Mouse (Mus musculus) MEL (cell line): ENCODE measurements around the gene Lats2.

Experiments
- CHD2 ChIP-seq: IDR thresholded peaks from 2 replicates; pipeline ENCODE4 v1.6.1; 2011; ENCODE audit warnings: low read length, improper control_type of control experiment
- CTCF ChIP-seq, 3 experiments: IDR thresholded peaks in 2 of 3; conservative IDR thresholded peaks in 1 of 3; 2 replicates each; pipeline ENCODE4 v1.5.1; 2011 to 2012; ENCODE audit warnings: low read length in 3 of 3, low read depth in 2 of 3, mild to moderate bottlenecking in 2 of 3, improper control_type of control experiment in 1 of 3, inconsistent platforms in 1 of 3, mixed read lengths in 1 of 3, moderate library complexity in 1 of 3; ENCODE audit not compliant: control insufficient read depth in 1 of 3, insufficient read depth in 1 of 3, poor library complexity in 1 of 3, severe bottlenecking in 1 of 3
- EP300 ChIP-seq, 2 experiments: IDR thresholded peaks; 2 replicates each; pipeline ENCODE4 v1.6.1; 2011; ENCODE audit warnings: improper control_type of control experiment in 2 of 2, low read length in 2 of 2, low read depth in 1 of 2, mild to moderate bottlenecking in 1 of 2
- GABPA ChIP-seq: IDR thresholded peaks from 2 replicates; pipeline ENCODE4 v1.6.1; 2012; ENCODE audit warnings: low read depth, mild to moderate bottlenecking, inconsistent platforms, low read length, improper control_type of control experiment, moderate library complexity
- GATA1 ChIP-seq: IDR thresholded peaks from 2 replicates; pipeline ENCODE4 v1.6.1; 2011; ENCODE audit warnings: low read depth, low read length, improper control_type of control experiment
- MAFK ChIP-seq: IDR thresholded peaks from 2 replicates; pipeline ENCODE4 v1.6.1; 2011; ENCODE audit warnings: low read depth, mild to moderate bottlenecking, low read length, improper control_type of control experiment, borderline replicate concordance
- NRF1 ChIP-seq: IDR thresholded peaks from 2 replicates; pipeline ENCODE4 v1.6.1; 2014; ENCODE audit warnings: low read depth, mild to moderate bottlenecking, inconsistent platforms, low read length, improper control_type of control experiment, moderate library complexity; ENCODE audit not compliant: poor library complexity, insufficient read depth, severe bottlenecking
- POLR2AphosphoS5 ChIP-seq: IDR thresholded peaks from 2 replicates; pipeline ENCODE4 v1.6.1; 2012; ENCODE audit warnings: low read depth, borderline replicate concordance, mild to moderate bottlenecking, inconsistent platforms, low read length, moderate library complexity, mixed read lengths
- RCOR1 ChIP-seq: IDR thresholded peaks from 2 replicates; pipeline ENCODE4 v1.6.1; 2012; ENCODE audit warnings: low read depth, mild to moderate bottlenecking, inconsistent platforms, low read length, improper control_type of control experiment
- USF2 ChIP-seq, 2 experiments: IDR thresholded peaks; 2 replicates each; pipeline ENCODE4 v1.6.1; 2011 to 2012; ENCODE audit warnings: improper control_type of control experiment in 2 of 2, low read length in 2 of 2, borderline replicate concordance in 1 of 2, inconsistent platforms in 1 of 2, low read depth in 1 of 2, mild to moderate bottlenecking in 1 of 2; ENCODE audit not compliant: insufficient read depth in 1 of 2
- ZC3H11A ChIP-seq: IDR thresholded peaks from 2 replicates; pipeline ENCODE4 v1.6.1; 2012; ENCODE audit warnings: low read depth, mild to moderate bottlenecking, inconsistent platforms, low read length, improper control_type of control experiment
- ZKSCAN1 ChIP-seq: IDR thresholded peaks from 2 replicates; pipeline ENCODE4 v1.6.1; 2012; ENCODE audit warnings: low read depth, mild to moderate bottlenecking, inconsistent platforms, low read length, improper control_type of control experiment, moderate library complexity
- ZMIZ1 ChIP-seq: IDR thresholded peaks from 2 replicates; pipeline ENCODE4 v1.6.1; 2012; ENCODE audit warnings: low read depth, mild to moderate bottlenecking, inconsistent platforms, low read length, improper control_type of control experiment, moderate library complexity
- ZNF384 ChIP-seq: IDR thresholded peaks from 2 replicates; pipeline ENCODE4 v1.6.1; 2012; ENCODE audit warnings: low read depth, mild to moderate bottlenecking, inconsistent platforms, low read length, improper control_type of control experiment

DNA sequence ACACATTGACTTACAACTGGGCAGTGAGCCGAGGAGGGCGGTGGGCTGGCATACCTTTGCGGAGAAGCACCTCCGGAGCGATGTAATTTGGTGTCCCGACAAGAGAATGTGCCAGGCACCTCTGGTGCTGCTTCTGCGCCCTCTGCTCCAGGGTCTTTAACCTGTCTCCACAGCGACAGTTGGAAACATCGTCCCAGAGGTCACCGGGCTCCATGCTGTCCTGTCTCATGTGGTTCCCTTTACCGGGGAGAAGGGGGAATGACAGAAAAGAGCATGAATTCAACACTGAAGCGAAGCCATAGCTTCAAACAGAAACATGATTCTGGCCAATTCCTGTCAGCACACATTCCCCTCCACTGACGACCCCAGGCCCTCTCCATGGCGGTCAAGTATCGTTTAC is 62.1 kb downstream of the Lats2 start:
- no peak for TF ChIP-seq CTCF (IDR thresholded peaks at IDR 0.05 in 2 of 3, conservative IDR thresholded peaks at IDR 0.05 in 1 of 3; ENCODE audit: control insufficient read depth in 1 of 3, insufficient read depth in 1 of 3, low read depth in 2 of 3, low read length in 3 of 3, poor library complexity in 1 of 3, severe bottlenecking in 1 of 3)
- no peak for TF ChIP-seq POLR2AphosphoS5
- no peak for TF ChIP-seq CHD2
- TF ChIP-seq EP300 (IDR thresholded peaks at IDR 0.05; ENCODE audit: low read depth in 1 of 2, low read length in 2 of 2): no peak
- TF ChIP-seq NRF1: no peak
- no peak for TF ChIP-seq USF2 (IDR thresholded peaks at IDR 0.05; ENCODE audit: borderline replicate concordance in 1 of 2, insufficient read depth in 1 of 2, low read depth in 1 of 2, low read length in 2 of 2)
- TF ChIP-seq ZC3H11A: no peak
- TF ChIP-seq ZKSCAN1: no peak
- TF ChIP-seq ZMIZ1: no peak
- no peak for TF ChIP-seq MAFK
- TF ChIP-seq ZNF384: no peak
- TF ChIP-seq GABPA: no peak
- TF ChIP-seq RCOR1: no peak
- TF ChIP-seq GATA1: no peak
